Mouse (Mus musculus) gastrocnemius, postnatal 25 days (tissue): Measurements from ENCODE around the gene Emc1. TPM values are rescaled to one million over a fixed set of nuclear protein-coding genes. Genes with fewer than 3 reads are reported as not detected.

Experiments used
- DNase-seq: peaks from one replicate; pipeline ENCODE4 v3.0.0; 2022
- long read RNA-seq, 2 experiments: library from polyadenylated mRNA; stranded (forward); transcript quantifications; one replicate each; pipeline ENCODE4 v2.0.0; 2021
- total RNA-seq, 2 experiments: library from RNA; stranded (reverse); gene quantifications; 1 replicate in 1 of 2; 2 replicates in 1 of 2; pipeline ENCODE4 v1.2.3; 2021

Emc1 gene
- total RNA-seq = 10 to 100 TPM; 26.3 to 28.4 TPM
- long read RNA-seq, experiment 1, full-length matches to known transcripts = 10 of 16 reads
- long read RNA-seq, experiment 1, partial matches to known transcripts = 6 of 16 reads
- long read RNA-seq, experiment 1, other reads (novel, unspliced or antisense) = 0 of 16 reads
- long read RNA-seq, experiment 2, full-length matches to known transcripts = 21 of 26 reads
- long read RNA-seq, experiment 2, partial matches to known transcripts = 5 of 26 reads
- long read RNA-seq, experiment 2, other reads (novel, unspliced or antisense) = 0 of 26 reads

GRCm38 (mm10) chr4:139351931-139352711 is at the start of gene Emc1, which contains the start of the genes Mrto4 and Ubr4:
TSS of gene Emc1 (plus strand) at chr4:139352587.
TSS of gene Mrto4 (minus strand) at chr4:139352576.
TSS of gene Ubr4 (plus strand) at chr4:139352609.
- DNase-seq = peak; percentile 81

DNA sequence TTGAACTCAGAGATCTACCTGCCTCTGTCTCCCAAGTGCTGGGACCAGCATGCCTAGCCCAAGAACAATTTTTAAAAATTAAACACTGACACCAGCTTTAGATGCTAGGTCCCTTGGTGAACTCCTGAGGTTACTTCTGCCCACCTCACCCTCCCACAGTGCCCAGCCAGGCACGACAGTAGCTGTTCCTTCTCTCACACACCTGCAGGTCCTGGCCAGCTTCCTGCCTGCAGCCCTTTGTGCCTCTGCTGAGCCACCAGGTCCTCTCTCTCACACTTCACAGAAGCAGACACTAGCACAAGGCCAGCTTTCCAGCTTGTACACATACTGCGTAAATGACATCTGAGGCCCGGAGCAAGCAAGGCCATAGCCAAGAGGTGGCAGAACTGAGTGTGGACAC is 46.9 kb upstream of the Emc1 start:
- no peak for DNase-seq

- DNase-seq = peak; percentile 41
Observed at GRCm38 (mm10) chr4:139307916-139308315, 44.5 kb upstream of the Emc1 start.

DNA sequence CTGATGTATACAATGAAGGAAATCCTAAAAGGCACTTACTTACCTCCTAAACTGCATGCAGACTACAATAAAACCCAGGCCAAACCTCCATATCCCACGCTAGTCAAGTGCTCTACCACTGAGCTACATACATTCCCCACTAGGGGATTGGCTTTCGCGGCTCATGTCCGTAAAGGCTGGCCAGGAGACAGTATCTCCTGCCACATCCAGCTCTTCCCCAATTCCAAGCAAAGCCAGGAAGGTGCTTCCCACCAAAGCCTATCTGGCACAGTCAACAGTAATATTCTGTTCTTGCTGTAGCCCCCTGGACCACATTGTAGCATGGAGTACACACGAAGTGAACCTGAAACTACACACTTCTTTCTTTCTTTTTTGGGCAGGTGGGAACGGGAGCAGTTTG is 42.7 kb upstream of the Emc1 start:
- no peak for DNase-seq

DNA sequence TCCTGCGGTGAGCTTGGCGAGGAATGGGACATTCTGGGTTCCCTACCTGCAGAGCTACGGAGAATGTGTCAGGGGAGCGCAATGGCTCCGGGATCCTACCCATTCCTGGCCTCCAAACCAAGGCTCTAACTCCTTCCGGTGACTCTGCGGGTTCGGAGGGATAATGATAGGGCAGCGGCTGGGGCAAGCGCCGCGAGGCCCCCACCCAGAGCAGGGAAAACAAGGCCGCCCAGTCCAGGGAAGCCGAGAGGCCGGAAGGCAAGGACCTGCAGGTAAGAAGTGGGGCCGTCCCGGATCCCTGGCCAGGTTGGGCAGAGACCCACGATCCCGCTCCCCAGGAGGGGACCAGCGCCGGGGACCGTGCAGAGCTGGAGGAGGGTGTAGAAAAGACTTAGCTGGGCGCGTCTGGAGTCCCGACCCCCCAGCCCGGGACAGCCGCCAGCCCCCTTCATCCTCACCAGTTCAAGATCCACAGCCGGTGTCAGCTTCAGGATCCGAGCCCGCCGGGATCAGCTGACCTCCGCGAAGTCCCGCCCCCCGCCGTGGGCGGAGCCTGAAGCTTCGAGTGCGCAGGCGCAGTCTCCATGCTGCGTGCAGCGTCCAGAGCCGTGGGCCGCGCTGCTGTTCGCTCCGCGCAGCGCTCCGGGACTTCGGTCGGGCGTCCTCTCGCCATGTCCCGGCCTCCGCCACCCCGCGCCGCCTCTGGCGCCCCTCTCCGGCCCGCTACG is 42.1 kb upstream of the Emc1 start, which contains the start of the genes Pqlc2 and Akr7a5:
Gene Pqlc2 (minus strand): TSS at position 538 of the 728 bp plus-strand sequence.
Gene Akr7a5 (plus strand): TSS at position 574 of the 728 bp plus-strand sequence.
- DNase-seq = peak; percentile 94

GRCm38 (mm10) chr4:139310899-139311701 is 41.3 kb upstream of the Emc1 start:
- no peak for DNase-seq

GRCm38 (mm10) chr4:139311707-139312106 is 40.7 kb upstream of the Emc1 start:
- DNase-seq = no peak

DNA sequence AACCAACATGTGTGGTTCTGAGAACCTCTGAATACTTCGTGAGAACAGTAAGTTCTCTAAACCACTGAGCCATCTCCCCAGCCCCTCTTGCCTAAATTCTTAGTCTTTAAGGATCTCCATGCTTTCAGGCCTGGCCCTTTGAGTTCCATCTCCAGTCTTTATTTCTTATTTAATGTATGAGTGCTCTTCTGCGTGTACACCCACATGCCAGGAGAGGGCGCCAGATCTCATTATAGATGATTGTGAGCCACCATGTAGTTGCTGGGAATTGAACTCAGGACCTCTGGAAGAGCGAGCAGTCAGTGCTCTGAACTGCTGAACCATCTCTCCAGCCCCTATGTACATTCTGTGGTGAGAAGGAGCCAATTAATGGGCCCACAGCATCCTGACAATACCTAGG is 39.8 kb upstream of the Emc1 start:
- DNase-seq = no peak

GRCm38 (mm10) chr4:139318449-139318848 is 33.9 kb upstream of the Emc1 start:
- DNase-seq = no peak

DNA sequence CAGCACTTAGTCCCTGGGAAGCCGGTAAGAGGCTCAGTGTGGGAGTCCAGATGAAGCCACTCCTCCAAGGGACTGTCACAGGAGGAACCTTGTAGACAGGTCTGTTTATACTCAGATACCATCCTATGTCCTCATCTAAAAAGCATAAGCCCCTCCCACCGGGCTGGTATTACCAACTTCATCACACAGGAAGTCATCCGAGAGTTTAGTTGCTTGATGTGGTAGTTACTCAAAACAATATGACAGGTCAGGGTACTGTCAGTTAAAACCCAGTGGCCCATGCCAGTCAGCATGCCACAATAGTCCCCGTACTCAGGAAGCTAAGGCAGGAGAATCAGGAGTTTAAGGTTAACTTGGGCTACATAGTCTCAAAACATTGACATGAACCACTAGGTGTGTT is 32.6 kb upstream of the Emc1 start:
- no peak for DNase-seq

GRCm38 (mm10) chr4:139330605-139331004 is 21.8 kb upstream of the Emc1 start:
- DNase-seq = peak; percentile 42

GRCm38 (mm10) chr4:139334631-139335295 is 17.6 kb upstream of the Emc1 start:
- DNase-seq = no peak

GRCm38 (mm10) chr4:139335507-139335906 is 16.9 kb upstream of the Emc1 start:
- DNase-seq = no peak

- peak; percentile 58 for DNase-seq
Observed at GRCm38 (mm10) chr4:139336822-139337483, 15.4 kb upstream of the Emc1 start.

DNA sequence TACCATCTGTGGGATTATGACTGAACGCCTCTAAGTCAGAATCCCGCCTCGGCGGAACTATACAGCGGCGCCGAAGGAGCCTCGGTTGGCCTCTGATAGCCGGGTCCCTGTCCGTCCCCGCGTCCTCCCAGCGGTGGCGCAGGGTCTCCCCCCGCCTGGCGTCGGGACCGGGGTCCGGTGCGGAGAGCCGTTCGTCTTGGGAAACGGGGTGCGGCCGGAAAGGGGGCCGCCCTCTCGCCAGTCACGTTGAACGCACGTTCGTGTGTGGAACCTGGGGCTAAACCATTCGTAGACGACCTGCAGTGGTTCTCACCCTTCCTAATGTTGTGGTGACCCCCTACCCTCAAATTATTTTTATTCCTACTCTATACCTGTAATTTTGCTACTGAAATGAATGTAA is 14.2 kb upstream of the Emc1 start:
- DNase-seq = no peak

DNA sequence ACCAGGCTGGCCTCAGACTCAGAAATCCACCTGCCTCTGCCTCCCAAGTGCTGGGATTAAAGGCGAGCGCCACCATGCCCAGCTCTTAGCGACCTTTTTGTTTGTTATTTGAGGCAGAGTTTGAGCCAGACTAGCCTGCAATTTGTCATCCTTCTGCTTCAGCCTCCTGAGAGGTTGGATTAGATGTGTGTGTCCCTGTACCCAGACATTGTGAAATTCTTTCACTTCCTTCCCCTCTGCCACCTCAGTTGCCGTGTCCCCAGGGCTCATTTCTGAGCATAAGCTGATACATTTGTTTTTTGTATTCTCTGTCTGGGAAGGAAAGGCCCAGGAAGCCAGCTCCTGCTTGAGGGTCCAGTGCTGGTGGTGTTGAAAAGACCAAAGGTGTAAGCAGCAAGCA is 11.6 kb upstream of the Emc1 start:
- no peak for DNase-seq

DNA sequence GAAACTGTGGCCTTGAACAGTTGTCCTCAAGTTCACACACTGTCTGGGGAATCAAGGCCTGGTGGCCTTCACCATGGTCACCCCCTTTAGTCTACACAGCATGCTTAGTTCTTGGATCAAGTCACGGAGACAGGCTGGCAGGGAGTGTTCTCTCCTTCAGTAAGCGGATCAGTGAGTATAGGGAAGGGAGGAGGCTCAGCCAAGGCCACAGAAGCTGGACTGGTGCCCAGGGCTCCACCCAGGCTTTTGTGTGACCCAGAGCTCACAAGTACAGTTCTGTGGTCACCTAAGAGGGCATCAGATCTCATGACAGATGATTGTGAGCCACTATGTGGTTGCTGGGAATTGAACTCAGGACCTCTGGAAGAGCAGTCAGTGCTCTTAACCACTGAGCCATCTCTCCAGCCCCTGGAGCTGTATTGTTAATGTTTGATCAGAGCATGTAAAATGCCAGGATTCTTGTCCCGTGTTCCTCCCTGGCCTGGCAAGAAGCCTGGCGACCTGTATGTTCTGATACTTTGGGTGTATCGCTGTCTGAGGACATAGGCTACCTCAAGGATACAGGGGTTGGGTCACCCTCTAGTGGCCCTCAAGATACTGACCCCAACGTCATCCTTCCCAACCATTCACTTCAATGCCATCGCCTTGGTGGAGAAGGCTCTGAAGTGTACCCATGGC is 10.7 kb upstream of the Emc1 start:
- DNase-seq = no peak

DNA sequence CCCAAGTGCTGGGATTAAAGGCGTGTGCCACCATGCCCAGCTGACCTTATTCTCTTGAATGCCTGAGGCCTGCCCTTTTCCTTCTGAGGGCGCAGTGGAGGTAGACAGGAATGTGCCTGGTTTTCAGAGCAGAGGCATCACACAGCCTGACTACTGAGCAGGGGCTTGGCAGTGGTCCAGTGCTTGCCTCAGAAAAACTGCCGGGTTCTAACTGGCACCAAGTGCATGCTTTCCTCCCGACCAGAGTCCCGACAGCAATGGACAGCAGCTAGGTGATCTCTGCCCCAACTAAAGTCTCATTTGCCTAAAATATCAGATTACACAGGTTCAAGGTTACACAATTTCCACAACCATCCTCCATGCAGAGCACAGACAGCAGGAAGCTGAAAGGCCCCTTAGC is 8.7 kb upstream of the Emc1 start:
- DNase-seq = no peak

GRCm38 (mm10) chr4:139345416-139346019 is 6.9 kb upstream of the Emc1 start:
- DNase-seq = no peak

- no peak for DNase-seq
Observed at GRCm38 (mm10) chr4:139352832-139353231, 445 bp downstream of the Emc1 start.
